Mouse (Mus musculus) urinary bladder, postnatal 25 days (tissue): ENCODE measurements around the gene Klf17.
"Not testable (repeated sequence)": the region's sequence is repeated elsewhere in the genome, so short reads cannot be mapped to it uniquely, and the experiment has no call there.

Experiments used
- DNase-seq: peaks from one replicate; pipeline ENCODE4 v3.0.0; 2022; ENCODE audit warnings: low spot score

The Klf17 gene

DNA sequence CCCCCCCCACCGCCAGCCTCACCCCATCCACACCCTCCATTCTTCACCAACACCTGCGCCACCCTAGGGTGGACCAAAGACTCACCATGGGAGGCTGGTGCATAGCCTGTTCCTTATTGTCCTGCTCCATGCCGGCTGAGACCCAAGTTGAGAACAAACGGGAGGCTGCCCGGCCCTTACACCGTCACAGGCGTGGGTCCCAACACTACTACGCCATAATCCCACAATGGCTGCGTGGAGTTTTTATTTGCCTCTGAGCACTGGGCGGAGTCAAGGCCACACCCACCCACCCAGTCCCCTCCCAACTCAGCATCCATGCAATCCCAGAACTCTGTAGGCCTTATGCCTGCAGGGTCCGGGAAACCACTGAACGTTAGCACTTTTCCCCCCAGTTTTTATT lies at the start of gene Klf17:
Klf17 (minus strand) TSS at position 233 of the 400 bp plus-strand sequence.
- no peak for DNase-seq

DNA sequence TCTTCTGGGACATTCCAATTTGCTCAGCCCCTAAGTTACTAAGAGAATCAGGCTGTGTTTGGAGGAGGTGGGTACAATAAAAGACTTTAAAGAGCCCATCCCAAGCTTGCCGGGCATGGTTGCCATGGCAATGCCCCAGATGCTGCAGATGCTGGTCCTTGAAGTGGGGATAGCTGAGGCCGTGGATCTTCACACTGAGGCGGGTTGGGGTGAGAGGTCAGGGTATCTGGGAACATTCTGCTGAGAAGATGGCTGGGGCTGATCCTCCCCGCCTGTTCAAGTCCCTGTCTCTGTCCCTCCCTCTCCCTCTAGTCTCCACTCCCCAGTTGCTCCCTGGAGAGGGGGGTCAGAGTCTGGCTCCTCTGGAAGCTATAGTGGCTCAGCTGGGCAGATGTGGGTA lies 48.9 kb upstream of the Klf17 start:
- no peak for DNase-seq

DNA sequence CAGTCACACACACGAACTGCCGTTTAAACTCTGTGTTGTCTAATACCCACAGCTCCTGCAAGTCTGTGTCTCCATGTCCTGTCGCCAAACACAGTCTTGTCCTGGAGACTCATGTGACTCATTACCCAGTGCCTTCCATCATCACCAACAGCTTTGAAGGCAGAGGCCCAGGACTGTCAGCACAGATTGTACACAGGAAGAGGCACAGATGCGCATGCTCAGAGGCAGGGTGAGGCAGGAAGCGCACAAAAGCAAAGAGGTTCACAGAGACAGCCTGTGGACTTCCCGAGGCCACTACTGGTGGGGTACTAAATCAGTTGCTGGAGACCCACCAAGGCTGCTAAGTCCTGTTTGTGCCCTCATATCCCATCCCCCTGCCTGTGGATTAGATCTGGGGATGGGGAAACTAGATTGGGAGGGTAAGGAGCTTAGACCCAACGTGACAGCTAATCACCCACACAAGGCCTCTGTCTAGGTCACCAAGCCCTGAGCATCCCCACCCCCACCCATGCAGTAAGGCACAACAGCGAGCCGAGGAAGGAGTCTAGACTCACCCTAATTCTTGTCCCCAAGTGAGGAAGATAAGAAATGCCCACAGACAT lies 48.2 kb upstream of the Klf17 start:
- DNase-seq: no peak

DNA sequence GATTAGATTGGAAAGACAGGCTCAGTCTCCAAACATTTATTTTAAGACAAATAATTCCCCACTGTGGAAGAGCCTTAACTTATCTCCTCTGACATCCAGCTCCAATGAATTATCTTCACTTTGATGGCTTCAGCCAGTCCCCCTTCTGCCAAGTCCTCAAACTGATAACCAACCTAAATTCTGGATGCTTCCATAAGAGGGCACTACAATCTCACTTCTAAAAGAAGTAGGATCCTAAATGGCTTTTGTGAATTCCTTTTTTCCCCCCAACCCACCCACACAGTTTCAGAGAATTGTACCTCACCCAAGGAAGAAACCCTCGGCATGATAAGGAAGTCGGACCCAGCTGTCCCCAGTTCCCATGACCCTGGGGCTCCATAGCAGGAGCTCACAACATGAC lies 45.5 kb upstream of the Klf17 start:
- DNase-seq: no peak

DNA sequence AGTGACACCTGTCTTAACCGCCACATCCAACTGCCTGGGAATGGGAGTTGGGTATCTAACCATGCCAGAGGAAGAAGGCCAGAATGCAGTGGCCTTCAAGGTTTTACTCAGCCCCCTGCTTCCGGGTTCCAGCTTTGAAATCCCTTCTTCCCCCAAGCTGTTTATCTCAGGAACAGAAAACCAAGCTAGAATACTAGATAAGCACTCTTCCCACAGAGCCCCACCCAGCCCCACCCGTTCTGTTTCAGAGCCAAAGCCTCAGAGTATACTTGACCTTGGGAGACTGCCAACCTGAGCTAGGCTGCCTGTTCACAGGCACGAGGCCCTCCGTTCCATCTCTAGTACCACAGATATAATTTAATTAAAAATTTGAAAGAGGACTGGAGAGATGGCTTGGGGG lies 41.5 kb upstream of the Klf17 start:
- DNase-seq: no peak

DNA sequence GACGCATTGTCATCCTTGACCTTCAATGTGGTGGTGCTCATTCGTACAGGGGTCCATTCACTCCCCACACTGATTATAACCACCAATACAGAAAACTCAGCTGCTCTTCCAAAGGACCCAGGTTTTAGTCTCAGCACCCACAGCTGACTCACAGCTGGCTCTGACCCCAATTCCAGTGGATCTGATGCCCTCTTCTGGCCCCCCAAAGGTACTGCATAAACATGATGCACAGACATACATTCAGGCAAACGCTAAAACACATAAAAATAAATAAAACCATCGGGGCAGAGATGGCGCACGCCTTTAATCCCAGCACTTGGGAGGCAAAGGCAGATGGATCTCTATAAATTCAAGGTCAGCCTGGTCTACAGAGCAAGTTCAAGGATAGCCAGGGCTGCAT lies 34.5 kb upstream of the Klf17 start:
- no peak for DNase-seq

DNA sequence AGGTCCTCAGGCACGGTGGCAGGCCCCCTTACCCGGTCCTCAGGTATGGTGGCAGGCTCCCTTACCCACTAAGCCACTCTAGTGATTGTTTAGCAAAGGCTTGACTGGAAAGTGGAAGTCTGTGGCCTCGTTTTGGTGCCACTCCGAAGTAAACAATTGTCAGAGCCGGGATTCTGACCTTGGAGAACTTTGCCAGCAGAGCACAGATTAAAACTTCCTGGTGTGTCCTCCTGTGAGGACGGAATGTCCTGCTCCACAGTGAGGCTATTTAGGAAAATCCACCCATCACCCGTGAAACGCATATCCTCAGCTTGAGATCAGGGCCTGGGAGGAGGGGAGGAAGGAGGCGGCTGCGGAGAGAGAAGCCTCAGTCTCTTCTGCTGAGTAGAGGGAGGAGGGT lies 22.9 kb upstream of the Klf17 start:
- no peak for DNase-seq

DNA sequence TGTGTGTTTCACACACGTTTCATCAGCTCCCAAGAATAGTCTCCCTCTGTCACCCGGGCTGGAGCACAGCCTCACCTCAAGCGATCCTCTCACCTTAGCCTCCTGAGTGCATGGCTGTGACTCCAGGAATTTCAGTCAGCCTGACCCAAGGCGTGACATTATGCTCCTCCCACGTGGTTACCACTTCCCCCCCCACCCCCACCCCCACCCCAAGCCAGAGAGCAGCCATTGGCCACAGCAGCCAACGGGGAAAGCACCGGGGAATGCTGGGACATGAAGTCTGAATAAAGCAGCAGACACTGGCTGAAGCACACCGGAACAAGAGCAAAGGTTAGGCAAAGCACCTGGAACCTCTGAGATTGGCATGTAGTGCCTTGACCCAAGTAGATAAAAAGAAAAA lies 21.5 kb upstream of the Klf17 start:
- no peak for DNase-seq

DNA sequence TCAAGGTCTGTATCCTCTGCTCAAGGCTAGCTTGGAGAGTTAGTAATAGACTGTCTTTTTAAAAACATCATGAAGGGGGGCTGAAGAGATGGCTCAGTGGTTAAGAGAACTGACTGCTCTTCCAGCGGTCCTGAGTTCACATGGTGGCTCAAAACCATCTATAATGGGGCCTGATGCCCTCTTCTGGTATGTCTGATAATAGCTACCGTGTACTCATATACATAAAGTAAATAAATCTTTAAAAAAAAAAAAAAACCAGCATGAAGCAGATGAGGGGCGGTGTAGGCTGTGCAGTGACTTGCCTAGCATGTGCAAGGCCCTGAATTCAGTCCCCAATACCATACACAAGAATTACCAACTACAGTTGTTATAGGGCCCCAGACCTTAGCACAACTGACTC lies 17.5 kb upstream of the Klf17 start:
- no peak for DNase-seq

DNA sequence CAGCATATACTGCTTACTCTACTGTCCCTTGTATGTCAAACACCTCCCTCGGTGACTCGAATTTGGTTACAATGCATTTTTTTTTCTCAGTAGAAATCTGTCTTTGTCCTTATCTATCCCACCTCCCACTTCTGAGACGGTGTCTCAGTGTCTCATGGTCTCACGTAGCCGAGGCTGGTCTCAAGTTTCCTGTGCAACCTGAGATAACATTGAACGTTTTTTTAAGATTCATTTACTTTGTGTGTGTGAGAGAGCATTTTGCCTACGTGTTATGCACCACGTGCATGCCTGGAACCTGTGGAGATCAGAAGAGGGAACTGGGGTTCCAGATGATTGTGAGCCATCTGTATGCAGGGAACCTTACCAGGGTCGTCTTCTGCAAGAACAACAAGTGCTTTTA lies 7.5 kb upstream of the Klf17 start:
- no peak for DNase-seq

DNA sequence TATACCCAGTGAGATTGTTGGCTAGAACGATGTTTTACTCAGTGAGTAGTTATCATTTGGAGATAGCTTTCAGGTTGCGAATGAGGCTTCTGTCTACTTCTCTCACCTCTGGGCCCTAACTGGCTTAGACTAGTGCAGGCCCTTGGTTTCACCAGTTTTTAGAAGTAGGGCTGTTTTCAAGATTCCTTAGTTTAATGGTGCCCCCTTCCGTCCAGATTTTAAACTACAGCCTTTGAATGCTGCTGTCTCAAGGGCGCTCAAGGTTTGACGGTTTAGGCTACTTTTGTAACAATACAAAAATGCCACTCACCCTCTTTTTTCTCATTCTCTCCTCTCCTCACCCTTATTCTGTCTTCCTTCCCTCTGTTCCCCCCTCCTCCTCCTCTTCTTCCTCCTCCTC lies 5.5 kb upstream of the Klf17 start:
- peak; percentile 62 for DNase-seq

DNA sequence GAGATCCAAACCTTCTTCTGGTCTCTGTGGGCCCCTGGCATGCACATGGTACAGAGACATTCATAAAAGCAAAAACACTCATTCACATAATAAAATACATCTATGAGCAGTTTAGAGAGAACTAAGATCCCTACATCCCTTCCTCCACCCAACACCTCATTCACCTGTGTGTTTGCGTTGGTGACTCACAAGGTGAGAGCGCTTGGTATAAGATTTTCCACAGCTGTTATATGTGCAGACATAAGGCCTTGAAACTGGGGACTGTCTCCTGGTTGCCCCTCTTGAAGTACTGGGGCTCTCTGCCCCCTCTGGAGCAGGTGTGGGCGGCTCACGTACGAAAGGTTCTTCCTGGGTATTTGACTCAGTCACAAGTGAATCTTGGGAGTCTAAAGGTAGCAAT lies 5.3 kb downstream of the Klf17 start:
- no peak for DNase-seq

DNA sequence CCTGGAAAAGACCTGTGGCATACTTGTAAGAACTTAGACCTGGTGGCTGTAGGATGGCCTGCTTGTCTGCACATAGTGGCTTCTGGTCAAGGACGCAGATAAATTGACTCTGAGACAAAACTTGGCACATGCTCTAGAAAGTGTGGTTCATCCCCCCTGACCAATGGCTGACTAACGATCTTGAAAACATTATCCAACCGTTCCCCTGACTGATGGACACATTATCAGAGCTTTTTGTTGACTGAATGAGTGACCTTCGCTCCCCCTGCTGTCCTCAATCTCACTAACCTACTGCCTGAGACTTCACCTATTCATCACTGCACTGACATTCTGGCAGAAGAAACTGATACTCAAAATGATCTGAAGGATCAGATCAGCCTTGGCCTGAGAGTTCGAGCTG lies 13.0 kb downstream of the Klf17 start:
- not testable (repeated sequence) for DNase-seq

DNA sequence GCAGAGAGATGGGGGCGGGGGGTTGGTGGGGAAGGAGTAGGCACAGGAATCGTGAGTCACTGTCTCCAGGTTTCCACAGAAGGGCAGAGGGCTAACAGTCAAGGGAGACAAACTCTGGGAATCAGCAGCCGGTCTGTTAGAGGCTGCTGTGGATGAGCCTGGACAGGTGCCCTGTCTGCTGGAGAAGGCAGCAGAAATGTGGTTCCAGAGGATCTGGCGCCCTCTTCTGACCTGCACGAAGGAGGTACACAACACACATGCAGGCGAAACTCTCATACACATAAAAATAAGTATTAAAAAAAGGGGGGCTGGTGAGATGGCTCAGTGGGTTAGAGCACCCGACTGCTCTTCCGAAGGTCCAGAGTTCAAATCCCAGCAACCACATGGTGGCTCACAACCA lies 27.9 kb downstream of the Klf17 start:
- DNase-seq: peak; percentile 12

DNA sequence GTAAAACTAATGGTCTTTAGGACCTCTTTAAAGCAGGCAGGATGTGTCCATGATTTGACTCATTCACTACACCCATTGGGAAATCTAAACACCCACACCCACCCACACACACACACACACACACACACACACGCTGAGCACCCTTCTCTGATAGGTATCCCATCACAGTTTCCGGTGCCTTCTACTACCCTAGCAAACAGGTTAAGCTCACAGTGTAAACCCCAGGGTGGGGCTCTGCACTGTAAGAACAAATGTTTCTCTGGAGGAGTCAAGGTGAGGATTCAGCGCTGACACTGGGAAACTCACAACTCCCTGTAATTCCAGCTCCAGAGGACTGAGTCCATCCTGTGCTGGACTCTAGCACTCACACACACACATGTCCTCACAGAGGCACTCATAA lies 33.5 kb downstream of the Klf17 start:
- no peak for DNase-seq

DNA sequence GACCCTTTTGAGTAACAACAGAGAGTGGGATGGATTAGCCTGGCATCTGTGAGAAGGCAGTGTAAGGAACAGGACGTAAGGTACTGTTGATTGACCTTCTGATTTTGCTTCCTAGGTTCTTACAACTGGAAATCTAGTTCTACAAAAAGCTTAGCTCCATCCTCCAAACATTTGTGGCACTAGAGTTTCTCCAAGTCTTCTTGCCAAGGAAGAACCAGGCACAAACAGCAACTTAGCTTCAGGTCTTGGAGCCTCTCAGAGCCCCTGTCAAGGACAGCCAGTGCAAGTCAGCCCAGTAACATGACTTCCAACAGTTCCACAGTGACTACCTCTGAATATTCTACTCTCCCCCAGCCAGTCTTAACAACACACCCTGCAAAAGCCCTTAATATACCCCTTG lies 41.3 kb downstream of the Klf17 start, which contains the start of gene Gm12845:
Gm12845 (plus strand) TSS at position 301 of the 400 bp plus-strand sequence.
- no peak for DNase-seq

DNA sequence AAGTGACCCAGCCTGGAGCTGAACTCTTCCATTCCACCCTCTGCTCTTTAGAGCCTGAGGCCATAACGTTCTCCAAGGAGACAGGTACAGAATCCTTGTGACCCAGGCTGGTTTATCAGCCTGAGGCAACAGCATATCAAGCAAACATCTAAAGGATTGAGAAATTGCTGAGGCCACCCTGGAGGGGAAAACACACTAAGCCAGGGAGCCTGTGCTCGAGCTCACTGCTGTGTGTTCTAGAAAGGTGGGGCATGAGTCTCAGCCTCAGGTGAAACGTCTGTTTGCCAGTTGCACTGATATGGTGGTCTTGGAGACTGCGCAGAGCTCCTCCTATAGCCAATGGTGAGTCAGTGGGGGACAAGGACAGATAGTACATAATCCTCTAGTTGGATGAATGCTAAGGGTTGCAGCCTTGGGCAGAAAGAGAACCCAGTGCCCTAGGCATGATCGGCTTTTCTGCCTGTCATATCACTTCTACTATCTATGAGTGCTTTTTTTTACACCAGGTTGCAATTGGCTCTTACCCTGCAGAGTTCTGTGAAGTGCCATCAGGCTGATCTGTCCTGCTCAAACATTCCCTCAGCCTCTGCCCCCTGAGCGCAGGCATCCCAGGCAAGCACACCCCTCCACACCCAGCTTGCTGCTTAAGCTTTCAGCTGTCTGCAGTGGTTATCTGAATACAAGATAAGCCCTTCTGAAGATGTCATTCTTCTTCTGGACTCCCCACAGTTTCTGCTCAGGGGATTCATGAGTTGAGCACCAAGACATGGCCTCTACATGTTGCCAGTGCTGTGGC lies 51.9 kb downstream of the Klf17 start:
- DNase-seq: no peak

DNA sequence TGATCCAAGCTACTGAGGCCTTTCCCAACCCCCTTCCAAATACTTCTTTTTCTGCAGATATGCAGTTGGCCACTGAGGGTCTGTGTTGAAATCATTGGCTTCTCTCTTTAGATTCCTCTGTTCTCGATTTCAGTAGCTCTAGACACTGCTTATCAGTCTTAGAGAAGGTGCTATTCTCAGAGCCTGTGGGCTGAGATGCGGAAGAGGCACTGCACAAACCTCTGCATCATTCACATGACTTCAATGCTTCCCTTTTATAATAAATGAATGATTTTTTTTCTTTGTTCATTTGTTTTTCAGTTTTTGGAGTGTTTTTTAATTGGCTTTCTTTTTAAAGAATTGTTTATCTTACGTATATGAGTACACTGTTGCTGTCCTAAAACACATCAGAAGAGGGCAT lies 53.1 kb downstream of the Klf17 start:
- DNase-seq: no peak

DNA sequence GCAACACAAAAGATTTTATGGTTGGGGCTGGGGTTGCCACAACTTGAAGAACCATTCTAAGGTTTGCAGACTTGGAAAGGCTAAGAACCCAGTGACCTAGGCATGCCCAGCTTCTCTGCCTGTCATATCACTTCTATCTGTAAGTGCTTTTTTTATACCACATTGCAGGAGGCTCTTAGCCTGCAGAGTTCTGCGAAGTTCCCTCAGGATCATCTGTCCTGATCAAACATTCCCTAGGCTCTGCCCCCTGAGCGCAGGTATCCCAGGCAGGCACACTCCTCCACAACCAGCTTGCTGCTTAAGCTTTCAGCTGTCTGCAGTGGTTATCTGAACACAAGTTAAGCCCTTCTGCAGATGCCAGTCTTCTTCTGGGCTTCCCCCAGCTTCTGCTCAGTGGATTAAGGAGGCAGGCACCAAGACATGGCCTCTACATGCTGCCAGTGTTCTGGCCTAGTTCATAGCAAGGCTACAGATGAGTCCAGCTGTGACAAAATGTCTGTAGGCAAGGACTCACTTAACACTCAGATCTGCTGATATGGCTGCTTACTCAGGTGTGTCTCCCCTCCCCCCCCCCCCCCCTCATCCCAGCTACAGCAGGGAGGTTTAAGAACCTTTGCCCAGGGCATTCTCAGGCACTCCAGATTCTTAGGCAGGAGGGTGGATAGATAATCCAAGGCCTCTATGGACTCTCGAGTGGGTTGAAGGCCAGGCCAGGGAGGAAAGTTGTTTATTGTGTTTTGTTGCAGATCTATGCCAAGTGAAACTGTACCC lies 56.5 kb downstream of the Klf17 start:
- DNase-seq: no peak
